Mouse (Mus musculus) natural killer cell, adult 2 months (primary cell): Measurements from ENCODE around the gene Krr1.
"Not testable (repeated sequence)": the region's sequence is repeated elsewhere in the genome, so short reads cannot be mapped to it uniquely, and the experiment has no call there.

Source experiments
- DNase-seq, 2 experiments: peaks; one replicate each; pipeline ENCODE4 v3.0.0; 2022; ENCODE audit warnings: low spot score in 2 of 2

Gene Krr1

GRCm38 (mm10) chr10:111977584-111977983 lies 5.1 kb downstream of the Krr1 start:
- peak; percentile 48 to 72 for DNase-seq

- DNase-seq: no peak
Measured at GRCm38 (mm10) chr10:111983070-111983469, 10.6 kb downstream of the Krr1 start.

- DNase-seq: no peak
Measured at GRCm38 (mm10) chr10:111986453-111986852, 14.0 kb downstream of the Krr1 start.

GRCm38 (mm10) chr10:111995803-111996548 lies 23.5 kb downstream of the Krr1 start:
- peak; percentile 28 to 30 for DNase-seq

GRCm38 (mm10) chr10:111996549-111996904 lies 24.1 kb downstream of the Krr1 start:
- DNase-seq: peak; percentile 11 to 15

- peak; percentile 51 to 56 for DNase-seq
Measured at GRCm38 (mm10) chr10:111996911-111997347, 24.5 kb downstream of the Krr1 start.

- DNase-seq: no peak
Measured at GRCm38 (mm10) chr10:111997671-111998070, 25.2 kb downstream of the Krr1 start.

GRCm38 (mm10) chr10:111999765-112000164 lies 27.3 kb downstream of the Krr1 start:
- no peak for DNase-seq

GRCm38 (mm10) chr10:112000568-112000967 lies 28.1 kb downstream of the Krr1 start:
- peak; percentile 51 for DNase-seq

- no peak for DNase-seq
Measured at GRCm38 (mm10) chr10:112001350-112001749, 28.9 kb downstream of the Krr1 start.

- no peak for DNase-seq
Measured at GRCm38 (mm10) chr10:112001756-112002520, 29.5 kb downstream of the Krr1 start.

- peak; percentile 81 to 87 for DNase-seq
Measured at GRCm38 (mm10) chr10:112002544-112003215, 30.2 kb downstream of the Krr1 start, which contains the start of gene Glipr1. TSS of gene Glipr1 (minus strand) at chr10:112002631.

- DNase-seq: not testable (repeated sequence)
Measured at GRCm38 (mm10) chr10:112009511-112009910, 37.0 kb downstream of the Krr1 start.

GRCm38 (mm10) chr10:112023585-112023984 lies 51.1 kb downstream of the Krr1 start:
- DNase-seq: no peak

- DNase-seq: not testable (repeated sequence)
Measured at GRCm38 (mm10) chr10:112028689-112029088, 56.2 kb downstream of the Krr1 start.
